Mouse (Mus musculus) B cell, adult 2 months (primary cell): ENCODE data around the gene Mvb12b.

Experiments used
- DNase-seq, 2 experiments: peaks; one replicate each; pipeline ENCODE4 v3.0.0; 2022

The Mvb12b gene

GRCm38 (mm10) chr2:33717821-33718351 is 169.9 kb downstream of the Mvb12b start:
- DNase-seq, result no peak

GRCm38 (mm10) chr2:33717378-33717777 is 170.4 kb downstream of the Mvb12b start:
- DNase-seq, result no peak

GRCm38 (mm10) chr2:33716878-33717277 is 170.9 kb downstream of the Mvb12b start:
- no peak for DNase-seq

- DNase-seq, result no peak
Observed at GRCm38 (mm10) chr2:33714932-33715331, 172.8 kb downstream of the Mvb12b start.

- DNase-seq, result no peak
Observed at GRCm38 (mm10) chr2:33713580-33714260, 174.0 kb downstream of the Mvb12b start.

GRCm38 (mm10) chr2:33712811-33713210 is 174.9 kb downstream of the Mvb12b start:
- no peak for DNase-seq

- no peak for DNase-seq
Observed at GRCm38 (mm10) chr2:33708831-33709230, 178.9 kb downstream of the Mvb12b start.

GRCm38 (mm10) chr2:33708096-33708495 is 179.7 kb downstream of the Mvb12b start:
- no peak for DNase-seq

GRCm38 (mm10) chr2:33706403-33706802 is 181.3 kb downstream of the Mvb12b start:
- no peak for DNase-seq

- no peak for DNase-seq
Observed at GRCm38 (mm10) chr2:33705687-33706320, 181.9 kb downstream of the Mvb12b start.

- DNase-seq, result no peak
Observed at GRCm38 (mm10) chr2:33703286-33703685, 184.5 kb downstream of the Mvb12b start.

- DNase-seq, result no peak
Observed at GRCm38 (mm10) chr2:33702705-33703104, 185.0 kb downstream of the Mvb12b start.

- no peak for DNase-seq
Observed at GRCm38 (mm10) chr2:33701446-33701815, 186.3 kb downstream of the Mvb12b start.

- no peak for DNase-seq
Observed at GRCm38 (mm10) chr2:33700581-33701445, 186.9 kb downstream of the Mvb12b start.

- DNase-seq, result peak in 1 of 2 experiments; percentile 19
Observed at GRCm38 (mm10) chr2:33698898-33699297, 188.8 kb downstream of the Mvb12b start.

- DNase-seq, result peak; percentile 11 to 20
Observed at GRCm38 (mm10) chr2:33696428-33696827, 191.3 kb downstream of the Mvb12b start.

GRCm38 (mm10) chr2:33693931-33694330 is 193.8 kb downstream of the Mvb12b start:
- no peak for DNase-seq

- DNase-seq, result peak; percentile 62 to 63
Observed at GRCm38 (mm10) chr2:33689880-33690462, 197.8 kb downstream of the Mvb12b start.

- DNase-seq, result no peak
Observed at GRCm38 (mm10) chr2:33689155-33689879, 198.4 kb downstream of the Mvb12b start.

GRCm38 (mm10) chr2:33683594-33683993 is 204.2 kb downstream of the Mvb12b start:
- DNase-seq, result no peak

- DNase-seq, result no peak
Observed at GRCm38 (mm10) chr2:33683095-33683494, 204.7 kb downstream of the Mvb12b start.

- DNase-seq, result peak; percentile 67 to 70
Observed at GRCm38 (mm10) chr2:33682219-33682618, 205.5 kb downstream of the Mvb12b start.
